Mouse (Mus musculus) MEL (cell line): Measurements from ENCODE around the gene Cdyl.

Experiments
- EP300 ChIP-seq, 2 experiments: IDR thresholded peaks; 2 replicates each; pipeline ENCODE4 v1.6.1; 2011; ENCODE audit warnings: improper control_type of control experiment in 2 of 2, low read length in 2 of 2, low read depth in 1 of 2, mild to moderate bottlenecking in 1 of 2
- SIN3A ChIP-seq: IDR thresholded peaks from 2 replicates; pipeline ENCODE4 v1.6.1; 2012; ENCODE audit warnings: low read length, improper control_type of control experiment, inconsistent platforms

DNA sequence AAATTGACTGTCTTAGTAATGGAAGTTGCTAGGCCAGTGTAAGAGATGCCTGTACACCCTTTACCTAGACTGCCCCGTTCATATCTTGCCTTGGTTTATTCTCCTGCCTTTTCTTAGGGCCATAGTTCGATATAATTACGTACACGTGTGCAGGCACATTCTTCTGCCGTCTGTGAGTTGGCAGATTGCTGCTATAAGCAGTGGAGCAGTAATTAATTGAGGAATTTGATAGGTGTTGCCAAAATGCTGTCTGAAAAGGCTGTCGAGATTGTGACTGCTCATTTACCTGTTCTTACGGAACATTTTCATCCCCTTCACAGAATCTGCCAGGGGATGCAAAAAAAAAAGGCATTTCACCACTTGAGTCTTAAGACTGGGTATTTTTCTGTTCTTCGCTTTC lies 163.2 kb downstream of the Cdyl start:
- TF ChIP-seq EP300 (IDR thresholded peaks at IDR 0.05; ENCODE audit: low read depth in 1 of 2, low read length in 2 of 2) (no peak), SIN3A (no peak)
